Mouse (Mus musculus) forebrain, embryonic 15.5 days (tissue): Measurements from ENCODE around the gene Stat3. TPM values are rescaled to one million over a fixed set of nuclear protein-coding genes. Genes with fewer than 3 reads are reported as not detected.
A peak's percentile ranks its signal among the peaks of the same experiment; 100 is the strongest.

ENCODE experiments used
- ATAC-seq: fragments of 200-750 bp; cut with Nextera tagmentation; replicated peaks from 2 replicates; pipeline ENCODE4 v1.8.0; 2017; ENCODE audit warnings: mild to moderate bottlenecking, moderate TSS enrichment, moderate library complexity
- H3K27ac ChIP-seq: fragments of 300-500 bp; sonication (generic); replicated peaks from 2 replicates; pipeline ENCODE4 v1.5.1; 2015; ENCODE audit warnings: mild to moderate bottlenecking, inconsistent platforms
- H3K27me3 ChIP-seq: fragments of 300-500 bp; sonication (generic); 2 replicates; pipeline ENCODE4 v1.6.1; 2015; ENCODE audit warnings: inconsistent platforms
- H3K36me3 ChIP-seq: fragments of 300-500 bp; sonication (generic); 2 replicates; pipeline ENCODE4 v1.6.1; 2015; ENCODE audit warnings: mild to moderate bottlenecking, inconsistent platforms
- H3K4me1 ChIP-seq: fragments of 300-500 bp; sonication (generic); 2 replicates; pipeline ENCODE4 v1.6.1; 2015; ENCODE audit warnings: inconsistent platforms
- H3K4me2 ChIP-seq: fragments of 300-500 bp; sonication (generic); replicated peaks from 2 replicates; pipeline ENCODE4 v1.6.1; 2015; ENCODE audit warnings: mild to moderate bottlenecking, inconsistent platforms
- H3K4me3 ChIP-seq: fragments of 300-500 bp; sonication (generic); 2 replicates; pipeline ENCODE4 v1.5.1; 2015; ENCODE audit warnings: mild to moderate bottlenecking, inconsistent platforms
- H3K9ac ChIP-seq: fragments of 300-500 bp; sonication (generic); replicated peaks from 2 replicates; pipeline ENCODE4 v1.6.1; 2015; ENCODE audit warnings: mild to moderate bottlenecking, inconsistent platforms
- H3K9me3 ChIP-seq: fragments of 300-500 bp; sonication (generic); 2 replicates; pipeline ENCODE4 v1.6.1; 2016; ENCODE audit warnings: inconsistent platforms
- WGBS: fragments of 180-500 bp; shearing (Covaris S2); methylation state at CpG from one replicate; pipeline ENCODE4 v1.1.7; 2015; ENCODE audit warnings: mixed read lengths; 5-methylcytosine and 5-hydroxymethylcytosine counted together
- polyA plus RNA-seq: library from polyadenylated mRNA; unstranded; fragments of >200 nt; fragmentation: Nextera tagmentation; extraction: Ambion mirVana; gene quantifications from 2 replicates; pipeline ENCODE4 v1.2.1, GENCODE M21; 2015

The Stat3 gene
- polyA plus RNA-seq, 1 experiment from 2014 or later, result 31.1 TPM

GRCm38 (mm10) chr11:100893482-100893881 lies 45.9 kb downstream of the Stat3 start:
- H3K9me3 ChIP-seq, result no peaks in the 10 kb centered on the region
- WGBS, result 8% methylated on average over 9 of the region's 9 CpGs
- H3K4me3 ChIP-seq, result no peak overlapping the region
- no peaks in the 10 kb centered on the region for H3K27me3 ChIP-seq
- H3K4me2 ChIP-seq, result no peak overlapping the region
- ATAC-seq, result 0 out of 2 replicates have a peak, but pooled peaks have one; percentile 29
- H3K36me3 ChIP-seq, result no peaks in the 10 kb centered on the region
- H3K27ac ChIP-seq, result no peak overlapping the region
- peaks cover 29% of the 10 kb centered on the region for H3K4me1 ChIP-seq
- H3K9ac ChIP-seq, result no peak overlapping the region

GRCm38 (mm10) chr11:100892435-100892834 lies 46.9 kb downstream of the Stat3 start:
- Histone ChIP-seq H3K36me3 (no peaks in the 10 kb centered on the region), H3K4me1 (peaks cover 19% of the 10 kb centered on the region), H3K27ac (no peak overlapping the region), H3K9ac (no peak overlapping the region), H3K4me3 (no peak overlapping the region), H3K9me3 (no peaks in the 10 kb centered on the region), H3K4me2 (no peak overlapping the region), H3K27me3 (no peaks in the 10 kb centered on the region)
- WGBS, result 80% methylated on average over 5 of the region's 5 CpGs
- ATAC-seq, result no peak

GRCm38 (mm10) chr11:100891256-100892123 lies 47.9 kb downstream of the Stat3 start:
- ATAC-seq, result no peak

GRCm38 (mm10) chr11:100890481-100890880 lies 48.9 kb downstream of the Stat3 start:
- no peaks in the 10 kb centered on the region for H3K9me3 ChIP-seq
- peak overlapping the region; percentile 0; the same call in 1 of the 2 replicates for H3K27ac ChIP-seq
- no peak overlapping the region for H3K9ac ChIP-seq
- H3K27me3 ChIP-seq, result no peaks in the 10 kb centered on the region
- H3K4me1 ChIP-seq, result peaks cover 19% of the 10 kb centered on the region
- no peak for ATAC-seq
- no peaks in the 10 kb centered on the region for H3K36me3 ChIP-seq
- no peak overlapping the region for H3K4me2 ChIP-seq
- WGBS, result 63% methylated on average over 6 of the region's 6 CpGs
- no peak overlapping the region for H3K4me3 ChIP-seq

More at GRCm38 (mm10) chr11:100891256-100892123, 47.9 kb downstream of the Stat3 start:
- Histone ChIP-seq H3K27ac (peak overlapping the region; percentile 0; the same call in 1 of the 2 replicates), H3K36me3 (no peaks in the 10 kb centered on the region), H3K9me3 (no peaks in the 10 kb centered on the region), H3K4me2 (no peak overlapping the region), H3K4me1 (peaks cover 19% of the 10 kb centered on the region), H3K9ac (no peak overlapping the region), H3K4me3 (no peak overlapping the region), H3K27me3 (no peaks in the 10 kb centered on the region)
- 75% methylated on average over 15 of the region's 15 CpGs for WGBS

- Histone ChIP-seq H3K9ac (no peak overlapping the region), H3K9me3 (no peaks in the 10 kb centered on the region), H3K4me2 (no peak overlapping the region), H3K27ac (no peak overlapping the region), H3K27me3 (no peaks in the 10 kb centered on the region), H3K4me3 (no peak overlapping the region), H3K4me1 (peaks cover 8% of the 10 kb centered on the region), H3K36me3 (no peaks in the 10 kb centered on the region)
- no peak for ATAC-seq
- 82% methylated on average over 10 of the region's 10 CpGs for WGBS
These were observed 51.0 kb downstream of the Stat3 start for GRCm38 (mm10) chr11:100888348-100888820.

- no peaks in the 10 kb centered on the region for H3K9me3 ChIP-seq
These were observed 51.6 kb downstream of the Stat3 start for GRCm38 (mm10) chr11:100887764-100888163.

GRCm38 (mm10) chr11:100887236-100887635 lies 52.1 kb downstream of the Stat3 start:
- no peaks in the 10 kb centered on the region for H3K36me3 ChIP-seq
- no peak overlapping the region for H3K27ac ChIP-seq
- no peak overlapping the region for H3K4me3 ChIP-seq
- no peak overlapping the region for H3K9ac ChIP-seq
- WGBS, result 81% methylated on average over 4 of the region's 4 CpGs
- no peaks in the 10 kb centered on the region for H3K27me3 ChIP-seq
- no peak for ATAC-seq
- no peak overlapping the region for H3K4me2 ChIP-seq
- no peaks in the 10 kb centered on the region for H3K9me3 ChIP-seq
- peaks cover 8% of the 10 kb centered on the region for H3K4me1 ChIP-seq

More at GRCm38 (mm10) chr11:100887764-100888163, 51.6 kb downstream of the Stat3 start:
- H3K27me3 ChIP-seq, result no peaks in the 10 kb centered on the region
- peaks cover 8% of the 10 kb centered on the region for H3K4me1 ChIP-seq
- no peak overlapping the region for H3K4me3 ChIP-seq
- no peak overlapping the region for H3K4me2 ChIP-seq
- no peaks in the 10 kb centered on the region for H3K36me3 ChIP-seq
- H3K27ac ChIP-seq, result no peak overlapping the region
- H3K9ac ChIP-seq, result no peak overlapping the region
- WGBS, result 87% methylated on average over 3 of the region's 3 CpGs
- ATAC-seq, result no peak

GRCm38 (mm10) chr11:100886188-100886740 lies 53.1 kb downstream of the Stat3 start:
- no peak for ATAC-seq
- Histone ChIP-seq H3K27me3 (no peaks in the 10 kb centered on the region), H3K9ac (no peak overlapping the region), H3K4me1 (peaks cover 8% of the 10 kb centered on the region), H3K27ac (no peak overlapping the region), H3K9me3 (no peaks in the 10 kb centered on the region), H3K36me3 (no peaks in the 10 kb centered on the region), H3K4me2 (no peak overlapping the region), H3K4me3 (no peak overlapping the region)
- WGBS, result 77% methylated on average over 8 of the region's 8 CpGs

GRCm38 (mm10) chr11:100885472-100885871 lies 53.9 kb downstream of the Stat3 start:
- H3K27me3 ChIP-seq, result no peaks in the 10 kb centered on the region
- H3K4me1 ChIP-seq, result peaks cover 2% of the 10 kb centered on the region; the same call in 1 of the 2 replicates
- no peak overlapping the region for H3K4me2 ChIP-seq
- no peaks in the 10 kb centered on the region for H3K36me3 ChIP-seq
- ATAC-seq, result no peak
- no peaks in the 10 kb centered on the region for H3K9me3 ChIP-seq
- H3K27ac ChIP-seq, result no peak overlapping the region
- H3K4me3 ChIP-seq, result no peak overlapping the region
- no peak overlapping the region for H3K9ac ChIP-seq

GRCm38 (mm10) chr11:100883640-100884039 lies 55.7 kb downstream of the Stat3 start:
- ATAC-seq, result no peak

GRCm38 (mm10) chr11:100879321-100880078 lies 59.8 kb downstream of the Stat3 start:
- Histone ChIP-seq H3K27ac (no peak overlapping the region), H3K36me3 (no peaks in the 10 kb centered on the region), H3K4me1 (no peaks in the 10 kb centered on the region), H3K9me3 (no peaks in the 10 kb centered on the region), H3K9ac (no peak overlapping the region), H3K27me3 (no peaks in the 10 kb centered on the region), H3K4me2 (no peak overlapping the region), H3K4me3 (no peak overlapping the region)
- WGBS, result 83% methylated on average over 15 of the region's 15 CpGs
- no peak for ATAC-seq

More at GRCm38 (mm10) chr11:100883640-100884039, 55.7 kb downstream of the Stat3 start:
- Histone ChIP-seq H3K9ac (no peak overlapping the region), H3K4me3 (no peak overlapping the region), H3K4me1 (no peaks in the 10 kb centered on the region), H3K27ac (no peak overlapping the region), H3K4me2 (no peak overlapping the region), H3K36me3 (no peaks in the 10 kb centered on the region), H3K27me3 (no peaks in the 10 kb centered on the region), H3K9me3 (no peaks in the 10 kb centered on the region)
- 91% methylated on average over 10 of the region's 10 CpGs for WGBS

GRCm38 (mm10) chr11:100875761-100876160 lies 63.6 kb downstream of the Stat3 start:
- WGBS, result 80% methylated on average over 3 of the region's 3 CpGs
- H3K4me1 ChIP-seq, result no peaks in the 10 kb centered on the region

More at GRCm38 (mm10) chr11:100875761-100876160, 63.6 kb downstream of the Stat3 start:
- H3K36me3 ChIP-seq, result no peaks in the 10 kb centered on the region
- no peaks in the 10 kb centered on the region for H3K9me3 ChIP-seq
- no peak overlapping the region for H3K4me3 ChIP-seq
- H3K27ac ChIP-seq, result no peak overlapping the region
- H3K4me2 ChIP-seq, result no peak overlapping the region
- H3K27me3 ChIP-seq, result 0 out of 2 replicates have a peak, but pooled peaks cover 7% of the 10 kb centered on the region
- ATAC-seq, result no peak
- H3K9ac ChIP-seq, result no peak overlapping the region
